Mouse (Mus musculus) spleen, postnatal 4 days (tissue): ENCODE results near the gene Fbxw5.
"Not testable (repeated sequence)": the region's sequence is repeated elsewhere in the genome, so short reads cannot be mapped to it uniquely, and the experiment has no call there.

Experiments used
- DNase-seq, 2 experiments: peaks; one replicate each; pipeline ENCODE4 v3.0.0; 2022; ENCODE audit warnings: low spot score in 2 of 2

Fbxw5 gene

GRCm38 (mm10) chr2:25509912-25510311 lies 9.4 kb downstream of the Fbxw5 start:
- no peak for DNase-seq

DNA sequence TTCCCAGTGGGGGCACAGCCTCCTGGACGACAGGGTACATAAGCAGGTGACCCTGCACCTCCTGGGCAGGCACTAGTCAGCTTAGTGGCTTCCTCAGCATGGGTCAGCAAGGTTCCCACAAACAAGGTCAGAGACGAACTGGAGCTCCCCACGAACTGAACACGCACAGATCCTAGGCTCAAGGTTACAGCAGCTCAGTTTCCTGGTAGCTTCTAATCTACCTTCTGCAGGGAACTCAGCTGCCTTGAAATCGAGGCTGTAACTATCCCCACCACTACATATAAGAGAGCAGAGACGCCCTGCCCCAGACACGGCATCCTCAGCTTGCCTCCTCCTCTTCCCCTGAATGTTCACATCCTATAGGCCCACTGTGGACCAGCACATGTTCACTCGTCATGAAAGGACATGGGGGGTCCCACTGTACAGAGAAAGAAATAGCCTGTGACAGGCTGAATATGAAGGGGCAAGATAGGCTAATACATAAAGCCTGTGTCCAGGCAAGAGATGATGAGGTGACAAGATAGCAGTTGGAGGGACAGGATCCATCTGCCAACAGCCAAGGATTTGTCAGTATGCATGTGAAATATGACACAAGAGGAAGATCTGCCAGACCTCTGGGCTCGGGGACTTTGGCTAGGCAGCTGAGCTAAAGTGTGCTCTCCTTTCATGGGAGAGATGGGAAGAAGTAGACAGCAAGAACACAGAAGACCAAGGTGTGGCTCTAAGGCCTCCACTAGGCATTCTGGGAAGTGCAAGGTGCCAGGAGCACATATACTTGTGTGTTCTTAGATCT lies 26.2 kb downstream of the Fbxw5 start:
- no peak for DNase-seq

GRCm38 (mm10) chr2:25533707-25534106 lies 33.2 kb downstream of the Fbxw5 start:
- DNase-seq = no peak

GRCm38 (mm10) chr2:25534178-25534865 lies 33.8 kb downstream of the Fbxw5 start:
- DNase-seq = peak in 1 of 2 experiments; percentile 38

- DNase-seq = no peak
Measured at GRCm38 (mm10) chr2:25534866-25535182, 34.3 kb downstream of the Fbxw5 start.

DNA sequence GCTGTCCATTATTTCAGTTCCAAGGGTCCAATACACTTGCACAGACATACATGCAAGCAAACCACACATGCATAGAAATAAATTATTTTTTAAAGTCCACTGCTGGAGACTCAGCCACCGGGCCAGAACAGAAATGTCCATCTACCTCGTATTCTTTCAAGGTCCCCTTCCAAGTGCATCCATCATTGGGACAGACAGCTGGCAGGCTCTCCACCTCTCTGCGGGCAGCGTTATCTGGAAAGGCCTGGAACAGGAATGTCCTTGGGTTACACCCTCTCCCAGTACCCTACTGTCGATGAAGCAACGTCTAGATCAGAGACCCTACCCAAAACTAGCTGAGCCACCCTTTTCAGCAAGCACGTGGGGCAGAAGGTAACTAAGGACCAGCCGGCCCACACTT lies 36.0 kb downstream of the Fbxw5 start:
- DNase-seq = no peak

DNA sequence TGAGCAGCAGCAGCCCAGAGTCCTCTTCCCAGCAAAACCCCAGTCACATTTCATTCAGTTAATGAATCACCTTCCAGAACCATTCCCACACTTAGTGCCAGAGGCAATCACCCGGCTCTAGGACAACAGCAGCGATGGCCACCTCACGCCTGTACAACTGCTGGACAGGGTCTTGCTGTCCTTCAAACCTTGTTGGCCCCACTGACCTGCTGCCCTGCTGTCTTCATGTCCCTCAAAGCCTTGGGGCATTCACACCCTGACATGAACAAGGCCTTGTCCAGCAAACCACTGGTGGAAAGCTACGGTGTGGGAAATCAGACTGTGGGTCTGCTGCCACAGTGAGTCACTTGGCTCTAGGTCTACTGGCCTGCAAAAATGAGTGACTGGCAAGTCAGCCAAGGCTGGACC lies 40.0 kb downstream of the Fbxw5 start:
- peak in 1 of 2 experiments; percentile 54 for DNase-seq

- DNase-seq = peak in 1 of 2 experiments; percentile 57
Measured at GRCm38 (mm10) chr2:25541644-25542367, 41.3 kb downstream of the Fbxw5 start.

DNA sequence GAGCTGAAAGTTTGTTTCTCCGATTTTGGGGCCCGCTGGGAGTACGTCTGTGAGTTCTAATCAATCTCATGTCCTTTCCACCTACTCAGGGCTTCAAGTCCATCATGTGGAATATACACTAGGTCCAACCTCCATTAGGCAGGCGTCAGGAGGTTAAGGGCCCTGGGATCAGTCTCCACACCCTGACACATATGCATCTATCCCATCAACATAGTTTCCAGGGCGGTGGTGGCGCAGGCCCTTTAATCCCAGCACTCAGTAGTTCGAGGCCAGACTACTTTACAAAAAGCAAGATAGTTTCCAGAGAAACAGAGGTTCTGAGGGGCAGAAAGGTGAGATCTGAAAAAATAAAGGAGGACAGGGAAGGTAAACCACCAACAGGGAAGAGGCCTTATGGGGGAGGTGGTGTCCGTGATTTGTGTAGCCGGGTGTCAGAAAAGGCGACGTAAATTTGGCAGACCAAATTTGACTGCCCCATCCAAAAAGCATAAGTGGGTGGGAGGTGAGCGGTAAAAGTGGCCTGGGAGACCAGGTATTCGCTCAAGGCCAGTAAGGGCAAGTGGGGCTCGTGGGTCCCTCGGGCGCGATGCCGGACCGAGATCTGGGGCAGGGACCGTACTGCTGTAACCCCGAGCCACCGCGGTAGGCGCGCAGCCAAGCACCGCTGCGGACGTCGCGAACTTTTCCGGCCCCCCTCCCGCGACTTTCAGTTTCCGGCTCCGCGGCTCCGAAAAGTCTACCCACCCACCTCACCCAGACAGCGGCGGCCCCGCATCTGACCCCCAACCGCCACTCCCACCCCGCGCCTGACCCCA lies 45.7 kb downstream of the Fbxw5 start:
- DNase-seq = no peak

DNA sequence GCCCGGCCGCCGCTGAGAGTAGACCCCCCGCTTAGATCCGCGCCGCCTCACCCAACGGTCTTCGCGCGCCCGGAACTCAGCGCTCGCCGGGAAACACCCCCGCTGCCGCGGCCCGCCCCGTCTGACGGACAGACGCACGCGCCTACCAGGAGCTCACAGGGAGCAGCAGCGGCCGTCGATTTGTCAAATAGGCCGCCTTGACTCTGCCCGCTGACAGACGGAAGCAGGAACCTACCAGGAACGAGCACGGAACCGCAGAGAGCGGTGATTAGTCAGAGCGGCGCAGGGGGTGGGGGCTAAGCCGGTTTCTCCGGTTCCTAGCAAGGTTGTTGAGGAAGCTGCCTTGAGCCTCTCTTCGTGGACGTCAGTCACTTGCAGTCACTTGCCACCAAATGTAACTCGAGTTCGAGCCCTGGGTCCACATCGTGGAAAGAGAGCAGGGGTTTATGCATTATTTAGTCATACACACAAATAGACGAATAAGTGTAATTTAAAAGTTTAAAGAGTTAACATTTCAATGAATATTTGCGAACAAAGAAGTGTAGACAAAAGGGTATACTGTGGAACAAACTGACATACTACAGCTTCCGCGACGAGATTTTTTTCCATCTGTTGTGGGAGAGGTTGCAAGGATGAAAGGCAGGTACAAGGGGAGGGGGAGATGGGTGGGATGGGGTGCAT lies 46.4 kb downstream of the Fbxw5 start, which contains the start of gene Traf2:
Gene Traf2 (minus strand): TSS at position 130 of the 681 bp plus-strand sequence.
- DNase-seq = peak; percentile 98

DNA sequence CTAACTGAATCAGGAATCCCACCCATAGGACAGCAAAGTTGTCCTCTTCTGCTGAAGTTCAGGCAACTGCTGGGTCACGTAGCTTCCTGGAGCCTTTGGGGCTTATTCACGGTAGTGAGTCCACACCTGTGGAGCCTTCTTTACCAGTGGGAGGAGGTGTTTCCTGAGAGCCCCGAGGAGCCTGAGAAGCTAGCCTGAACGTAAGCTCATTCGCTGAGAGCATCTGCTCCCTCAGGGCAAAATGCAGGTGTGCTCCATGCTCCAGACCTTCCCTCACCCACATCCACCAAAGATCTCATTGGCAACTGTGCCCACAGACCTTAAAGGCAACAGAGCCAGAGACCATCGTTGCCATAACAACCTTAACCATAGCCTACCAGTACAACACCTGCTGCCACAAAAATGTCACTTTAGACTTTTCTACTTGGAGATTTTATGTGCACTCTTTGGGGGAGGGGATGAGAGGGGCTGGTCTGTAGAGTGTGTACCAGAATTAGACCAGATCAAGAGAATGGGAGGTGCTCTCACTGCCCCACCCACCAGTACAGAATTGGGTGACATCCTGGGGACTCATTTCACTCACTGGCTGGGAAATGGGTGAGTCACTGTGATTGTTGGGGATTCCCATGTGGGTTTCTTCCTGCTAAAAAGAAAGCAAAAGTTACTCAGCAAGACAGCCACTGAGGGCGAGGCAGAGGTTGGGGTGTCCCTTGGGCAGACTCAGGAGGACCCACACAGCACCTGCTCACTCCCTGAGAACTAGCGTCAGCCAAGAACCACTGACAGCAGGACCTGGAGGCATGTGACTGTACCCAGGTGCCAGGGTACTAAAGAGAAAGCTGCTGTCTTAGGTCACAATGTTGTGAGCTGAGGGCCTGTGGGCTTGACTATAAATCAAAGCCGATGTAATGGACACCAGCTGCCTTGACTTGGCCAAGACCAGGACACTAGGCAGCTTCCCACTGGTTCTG lies 48.8 kb downstream of the Fbxw5 start:
- DNase-seq = peak in 1 of 2 experiments; percentile 57

GRCm38 (mm10) chr2:25551186-25551585 lies 50.6 kb downstream of the Fbxw5 start:
- DNase-seq = peak in 1 of 2 experiments; percentile 65

DNA sequence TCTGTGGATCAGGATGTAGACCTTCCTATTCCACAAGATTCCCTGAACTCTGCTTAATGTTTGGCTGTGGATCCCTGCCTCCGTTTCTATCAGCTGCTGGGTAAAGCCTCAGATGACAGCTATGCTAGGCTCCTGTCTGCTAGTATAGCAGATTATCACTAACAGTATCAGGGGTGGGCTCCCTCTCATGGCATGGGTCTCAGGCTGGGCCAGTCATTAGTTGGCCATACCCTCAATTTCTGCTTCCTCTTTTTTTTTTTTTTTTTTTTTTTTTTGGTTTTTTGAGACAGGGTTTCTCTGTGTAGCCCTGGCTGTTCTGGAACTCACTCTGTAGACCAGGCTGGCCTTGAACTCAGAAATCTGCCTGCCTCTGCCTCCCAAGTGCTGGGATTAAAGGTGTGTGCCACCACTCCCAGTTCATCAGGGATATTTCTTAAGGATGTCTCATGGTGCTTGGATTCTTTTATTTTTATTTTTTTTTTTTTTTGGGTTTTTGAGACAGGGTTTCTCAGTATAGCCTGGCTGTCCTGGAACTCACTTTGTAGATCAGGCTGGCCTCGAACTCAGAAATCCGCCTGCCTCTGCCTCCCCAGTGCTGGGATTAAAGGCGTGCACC lies 52.7 kb downstream of the Fbxw5 start:
- DNase-seq = not testable (repeated sequence)
